Mouse (Mus musculus) spleen, adult 2 months (tissue): ENCODE measurements around the gene Hivep3. TPM values are rescaled to one million over a fixed set of nuclear protein-coding genes. Genes with fewer than 3 reads are reported as not detected.

Source experiments
- DNase-seq, 2 experiments: peaks; one replicate each; pipeline versions ENCODE4 v3.0.0 to v3.0.0-alpha.2; 2012 to 2021; ENCODE audit warnings: low spot score in 2 of 2, low read depth in 1 of 2
- H3K27ac ChIP-seq: fragments of 200-500 bp; 2 replicates; pipeline ENCODE4 v1.5.1; 2012; ENCODE audit warnings: low read length, inconsistent platforms; ENCODE audit not compliant: insufficient read depth
- H3K27me3 ChIP-seq: fragments of 200-500 bp; 2 replicates; pipeline ENCODE4 v1.6.1; 2012; ENCODE audit warnings: mild to moderate bottlenecking, moderate library complexity, low read length, inconsistent platforms; ENCODE audit not compliant: control insufficient read depth, insufficient read depth
- H3K36me3 ChIP-seq: fragments of 200-500 bp; 2 replicates; pipeline ENCODE4 v1.6.1; 2012; ENCODE audit warnings: mild to moderate bottlenecking, low read length, inconsistent platforms; ENCODE audit not compliant: control insufficient read depth, insufficient read depth
- H3K4me1 ChIP-seq: fragments of 200-500 bp; 2 replicates; pipeline ENCODE4 v1.6.1; 2011; ENCODE audit warnings: inconsistent platforms; ENCODE audit not compliant: control insufficient read depth, insufficient read depth, insufficient read length
- H3K4me3 ChIP-seq: fragments of 200-500 bp; 2 replicates; pipeline ENCODE4 v1.5.1; 2011; ENCODE audit warnings: mild to moderate bottlenecking, inconsistent platforms; ENCODE audit not compliant: insufficient read depth, insufficient read length; ENCODE audit errors: extremely low read depth
- CTCF ChIP-seq: fragments of 200-500 bp; IDR thresholded peaks from 2 replicates; pipeline ENCODE4 v1.5.1; 2011; ENCODE audit warnings: mild to moderate bottlenecking, inconsistent platforms; ENCODE audit not compliant: insufficient read depth, insufficient read length, insufficient replicate concordance; ENCODE audit errors: extremely low read depth
- POLR2A ChIP-seq: fragments of 200-500 bp; IDR thresholded peaks from 2 replicates; pipeline ENCODE4 v1.6.1; 2011; ENCODE audit warnings: low read depth, low read length, inconsistent platforms
- WGBS: fragments of 180-500 bp; shearing (Covaris S2); methylation state at CpG from one replicate; pipeline ENCODE4 v1.1.7; 2018; 5-methylcytosine and 5-hydroxymethylcytosine counted together
- polyA plus RNA-seq: library from polyadenylated mRNA; depleted of rRNA; stranded (reverse); fragments of >200 nt; gene quantifications from 2 replicates; pipeline ENCODE4 v1.2.3, GENCODE M21; 2012

Hivep3 gene
- polyA plus RNA-seq, 1 experiment: 8.7 TPM

DNA sequence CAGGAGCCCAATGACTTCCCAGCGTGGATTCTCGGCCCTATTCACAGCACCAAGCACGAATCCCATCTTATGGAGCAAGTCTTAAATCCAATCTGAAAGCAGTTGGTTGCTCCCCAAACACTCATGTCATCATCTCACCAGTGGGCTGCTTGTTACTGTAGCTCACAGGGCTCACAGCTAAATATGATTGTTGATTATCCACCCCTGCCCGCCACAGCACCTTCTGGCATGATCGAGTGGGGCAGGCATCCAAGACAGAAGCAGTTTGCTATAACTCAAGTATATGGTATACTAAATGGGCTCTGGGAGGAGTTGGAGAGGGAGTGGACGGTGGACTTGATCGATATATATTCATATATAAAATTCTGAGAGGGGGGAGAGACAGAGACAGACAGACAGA is 146.7 kb downstream of the Hivep3 start:
- Histone ChIP-seq H3K36me3 (no peaks in the 10 kb centered on the region), H3K27me3 (no peaks in the 10 kb centered on the region), H3K4me3 (no peak overlapping the region), H3K4me1 (0 out of 2 replicates have a peak, but pooled peaks cover 3% of the 10 kb centered on the region), H3K27ac (no peak overlapping the region)
- DNase-seq: no peak
- no peak for TF ChIP-seq POLR2A
- no peak for TF ChIP-seq CTCF
- WGBS: 90% methylated on average over 7 of the region's 7 CpGs

DNA sequence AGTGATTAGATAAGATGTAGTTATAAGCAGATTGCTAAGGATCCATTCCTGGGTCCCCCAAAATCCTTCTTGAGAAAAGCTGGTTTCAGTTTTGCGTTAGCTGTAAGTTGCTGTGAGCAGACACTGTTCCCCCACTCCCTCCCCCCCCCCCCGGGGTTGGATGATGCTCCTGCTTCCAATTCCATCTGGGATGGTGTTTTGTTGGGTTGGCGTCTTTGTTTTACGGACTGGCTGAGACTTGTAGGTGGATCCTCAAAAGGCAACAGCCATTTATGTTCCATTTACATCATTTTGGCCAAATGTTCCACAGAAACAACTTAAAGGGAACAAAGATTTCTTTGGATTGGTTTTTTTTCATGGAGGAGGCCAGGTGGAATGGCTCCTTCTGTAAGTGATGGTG is 147.7 kb downstream of the Hivep3 start:
- no peak overlapping the region for H3K27ac ChIP-seq
- H3K4me3 ChIP-seq: no peak overlapping the region
- WGBS: 85% methylated on average over 4 of the region's 4 CpGs
- no peak for DNase-seq
- H3K27me3 ChIP-seq: no peaks in the 10 kb centered on the region
- H3K36me3 ChIP-seq: no peaks in the 10 kb centered on the region
- TF ChIP-seq POLR2A: no peak
- TF ChIP-seq CTCF: no peak
- H3K4me1 ChIP-seq: no peaks in the 10 kb centered on the region

DNA sequence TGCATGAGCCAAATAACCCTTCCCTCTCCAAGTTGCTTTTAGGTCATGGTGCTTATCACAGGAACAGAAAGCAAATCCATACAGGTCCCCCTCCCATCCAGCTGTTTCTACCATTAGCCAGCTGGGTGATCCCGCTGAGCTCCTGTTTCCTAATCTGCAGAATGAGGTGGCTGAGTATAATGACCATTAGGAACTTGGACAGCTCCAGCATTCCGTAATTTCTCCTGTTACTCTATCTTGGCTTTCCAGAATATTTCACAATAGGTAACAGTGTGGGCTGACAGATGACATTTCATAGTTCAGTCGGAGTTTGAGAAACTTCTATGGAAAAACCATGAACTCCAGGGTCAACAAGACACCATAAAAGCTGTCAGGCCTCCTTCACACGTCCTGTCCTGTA is 148.8 kb downstream of the Hivep3 start:
- Histone ChIP-seq H3K27me3 (no peaks in the 10 kb centered on the region), H3K4me3 (no peak overlapping the region), H3K36me3 (no peaks in the 10 kb centered on the region), H3K4me1 (no peaks in the 10 kb centered on the region), H3K27ac (no peak overlapping the region)
- WGBS: 79% methylated on average over 4 of the region's 4 CpGs
- TF ChIP-seq POLR2A (no peak), CTCF (no peak)
- no peak for DNase-seq

DNA sequence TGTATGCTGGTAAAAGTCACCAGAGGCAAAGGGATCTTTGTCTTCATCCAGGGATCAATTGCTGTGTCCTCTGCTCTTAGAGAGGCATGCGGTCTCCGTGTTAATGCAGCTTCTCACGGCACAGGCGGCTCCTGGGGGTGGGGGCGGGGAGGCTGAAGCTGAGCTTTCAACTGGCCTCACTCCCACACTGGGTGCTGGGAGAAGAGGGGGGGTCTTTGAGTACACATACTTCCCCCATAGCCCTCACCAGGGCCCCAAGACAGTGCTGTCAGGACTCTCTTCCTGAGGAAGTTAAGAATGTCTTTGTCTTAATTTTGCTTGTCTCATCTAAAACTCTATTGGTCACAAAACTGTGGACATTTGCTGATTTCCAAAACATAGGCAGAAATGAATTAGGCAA is 149.2 kb downstream of the Hivep3 start:
- DNase-seq: no peak
- Histone ChIP-seq H3K4me3 (no peak overlapping the region), H3K4me1 (no peaks in the 10 kb centered on the region), H3K27ac (no peak overlapping the region), H3K36me3 (no peaks in the 10 kb centered on the region), H3K27me3 (no peaks in the 10 kb centered on the region)
- 73% methylated on average over 5 of the region's 5 CpGs for WGBS
- no peak for TF ChIP-seq CTCF

DNA sequence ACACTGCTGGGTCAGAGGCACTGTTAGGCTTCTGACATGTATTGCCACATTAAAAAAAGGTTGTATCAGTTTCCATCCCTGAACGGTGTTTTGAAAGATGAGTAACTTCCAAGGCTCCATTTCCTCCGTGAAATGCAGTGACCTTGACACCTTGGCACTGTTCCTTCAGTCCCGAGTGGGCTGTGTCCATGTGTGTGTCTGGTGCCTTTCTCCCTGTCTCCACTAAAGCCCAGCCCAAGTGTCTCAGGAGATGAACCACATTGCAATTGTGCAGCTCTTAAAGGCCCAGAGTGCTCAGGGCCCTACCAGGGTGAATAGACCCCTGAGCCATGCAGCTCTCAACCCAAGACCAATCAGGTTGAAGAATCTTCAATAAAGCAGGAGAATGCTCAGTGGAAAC is 153.0 kb downstream of the Hivep3 start:
- no peak for TF ChIP-seq POLR2A
- no peak for TF ChIP-seq CTCF

DNA sequence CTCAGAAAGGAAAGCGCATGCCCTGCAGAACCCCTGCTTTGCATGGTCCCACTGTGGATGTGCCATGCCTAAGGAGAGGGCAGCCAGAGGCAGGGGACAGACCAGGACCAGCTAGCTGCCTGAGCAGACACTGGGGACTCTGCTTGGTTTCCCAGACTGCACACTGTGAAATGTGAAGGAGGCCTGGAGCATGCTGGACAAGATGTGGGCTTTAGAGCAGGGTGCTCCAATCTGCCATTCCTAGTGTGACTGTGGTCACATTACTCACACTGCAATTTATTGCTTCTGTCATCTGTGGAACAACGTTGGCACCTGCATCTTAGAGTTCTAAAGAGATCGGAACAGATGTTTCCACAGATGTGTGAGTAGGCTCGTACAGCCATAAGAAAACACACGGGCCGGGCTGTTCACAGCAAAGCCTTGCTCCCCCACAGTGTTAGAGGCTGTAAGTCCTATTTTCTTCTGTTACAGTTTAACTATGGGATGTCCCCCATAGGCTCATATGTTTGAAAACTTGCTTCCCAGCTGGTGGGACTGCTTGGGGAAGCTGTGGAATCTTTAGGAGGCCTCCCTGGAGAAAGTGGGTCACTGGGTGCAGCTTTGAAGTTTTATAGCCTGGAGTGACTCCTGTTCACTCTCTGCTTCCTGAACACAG is 154.1 kb downstream of the Hivep3 start:
- Histone ChIP-seq H3K27ac (no peak overlapping the region), H3K4me1 (no peaks in the 10 kb centered on the region), H3K27me3 (no peaks in the 10 kb centered on the region), H3K36me3 (no peaks in the 10 kb centered on the region), H3K4me3 (no peak overlapping the region)
- 53% methylated on average over 6 of the region's 6 CpGs for WGBS
- TF ChIP-seq POLR2A (no peak), CTCF (no peak)
- no peak for DNase-seq

More for the DNA sequence above, 153.0 kb downstream of the Hivep3 start:
- H3K4me1 ChIP-seq: no peaks in the 10 kb centered on the region
- H3K36me3 ChIP-seq: no peaks in the 10 kb centered on the region
- no peak overlapping the region for H3K4me3 ChIP-seq
- H3K27ac ChIP-seq: no peak overlapping the region
- no peaks in the 10 kb centered on the region for H3K27me3 ChIP-seq
- 92% methylated on average over 3 of the region's 3 CpGs for WGBS
- DNase-seq: no peak

DNA sequence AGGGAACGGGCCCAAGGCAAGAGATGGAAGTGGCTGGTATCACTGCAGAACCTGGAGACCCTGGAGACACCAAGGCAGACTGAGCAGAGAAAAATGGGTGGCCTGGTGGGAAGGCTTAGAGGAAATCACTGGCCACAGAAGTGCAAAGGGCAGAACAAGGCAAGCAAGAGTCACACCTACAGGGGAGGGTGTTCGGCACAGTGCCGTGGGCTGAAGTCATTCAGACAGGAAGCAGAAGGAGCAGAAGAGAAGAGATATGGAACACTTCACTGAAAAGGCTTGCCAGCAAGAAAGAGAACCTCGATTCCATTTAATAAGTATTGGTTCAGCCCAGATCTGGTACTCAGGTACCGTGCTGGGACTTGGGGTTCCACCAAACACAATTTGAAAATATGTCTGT is 156.2 kb downstream of the Hivep3 start:
- Histone ChIP-seq H3K27ac (no peak overlapping the region), H3K4me3 (no peak overlapping the region), H3K36me3 (no peaks in the 10 kb centered on the region), H3K4me1 (no peaks in the 10 kb centered on the region), H3K27me3 (no peaks in the 10 kb centered on the region)
- TF ChIP-seq POLR2A: no peak
- TF ChIP-seq CTCF: no peak
- 20% methylated on average over 5 of the region's 5 CpGs for WGBS
- DNase-seq: no peak
